Mouse (Mus musculus): Measurements from ENCODE around the gene Nf2. TPM values are rescaled to one million over a fixed set of nuclear protein-coding genes. Genes with fewer than 3 reads are reported as not detected.

Nf2 gene
- polyA plus RNA-seq, 1 experiment from 2014 or later = 72.1 TPM

DNA sequence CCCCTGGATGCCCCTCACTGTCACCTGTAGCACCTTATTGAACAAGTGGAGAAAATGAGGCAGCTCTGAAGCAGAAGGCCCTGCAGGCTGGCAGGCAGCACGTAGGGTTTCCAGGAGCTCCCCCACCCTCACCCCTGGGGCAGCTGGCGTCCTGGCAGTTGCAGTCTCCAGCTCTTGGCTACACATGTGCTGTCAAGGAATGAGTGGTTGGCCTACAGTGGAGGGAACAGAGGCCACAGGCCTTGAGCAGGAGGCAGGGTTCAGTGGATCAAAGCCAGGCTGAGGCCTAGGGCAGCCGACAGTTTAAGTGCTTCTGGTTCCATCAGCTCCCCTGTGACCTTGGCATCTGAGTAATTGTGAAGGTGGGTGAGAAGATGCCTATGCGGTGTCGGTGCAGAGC lies 118.4 kb downstream of the Nf2 start:
- Histone ChIP-seq H3K9me3 (no peaks in the 10 kb centered on the region), H3K4me2 (no peak overlapping the region), H3K9ac (no peak overlapping the region), H3K4me3 (replicated peaks) (no peak overlapping the region), H3K27me3 (peaks cover 14% of the 10 kb centered on the region; the same call in 1 of the 2 replicates), H3K36me3 (replicated peaks) (peaks cover 16% of the 10 kb centered on the region), H3K27ac (no peak overlapping the region), H3K4me1 (peaks cover 10% of the 10 kb centered on the region; the same call in 1 of the 2 replicates)
- ATAC-seq (ENCODE audit: low FRiP score) = no peak
- WGBS = 86% methylated on average over 5 of the region's 5 CpGs

DNA sequence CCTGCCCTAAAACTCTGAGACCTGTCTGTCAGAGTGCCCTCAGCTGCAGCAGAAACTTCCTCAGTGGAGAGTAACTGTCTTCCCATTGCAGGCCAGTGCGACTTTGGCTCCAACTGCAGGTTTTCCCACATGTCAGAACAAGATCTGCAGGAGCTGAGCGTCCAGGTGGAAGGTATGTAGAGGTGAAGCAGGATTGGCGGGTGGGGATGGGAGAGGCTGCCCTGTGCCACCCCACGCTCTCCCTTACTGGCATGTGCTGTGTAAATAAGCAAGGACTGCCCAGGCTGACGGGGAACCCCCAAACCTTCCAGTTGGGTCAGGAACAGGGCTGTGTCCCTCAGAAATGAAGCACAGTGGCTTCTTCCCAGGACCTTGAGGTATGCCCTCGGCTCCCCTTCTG lies 119.2 kb downstream of the Nf2 start:
- Histone ChIP-seq H3K27ac (no peak overlapping the region), H3K4me2 (no peak overlapping the region), H3K4me1 (peaks cover 2% of the 10 kb centered on the region; the same call in 1 of the 2 replicates), H3K9ac (no peak overlapping the region), H3K4me3 (replicated peaks) (no peak overlapping the region), H3K36me3 (replicated peaks) (peaks cover 23% of the 10 kb centered on the region), H3K9me3 (no peaks in the 10 kb centered on the region), H3K27me3 (peaks cover 7% of the 10 kb centered on the region; the same call in 1 of the 2 replicates)
- no peak for ATAC-seq (ENCODE audit: low FRiP score)
- whole genome bisulfite sequencing = 88% methylated on average over 6 of the region's 6 CpGs

DNA sequence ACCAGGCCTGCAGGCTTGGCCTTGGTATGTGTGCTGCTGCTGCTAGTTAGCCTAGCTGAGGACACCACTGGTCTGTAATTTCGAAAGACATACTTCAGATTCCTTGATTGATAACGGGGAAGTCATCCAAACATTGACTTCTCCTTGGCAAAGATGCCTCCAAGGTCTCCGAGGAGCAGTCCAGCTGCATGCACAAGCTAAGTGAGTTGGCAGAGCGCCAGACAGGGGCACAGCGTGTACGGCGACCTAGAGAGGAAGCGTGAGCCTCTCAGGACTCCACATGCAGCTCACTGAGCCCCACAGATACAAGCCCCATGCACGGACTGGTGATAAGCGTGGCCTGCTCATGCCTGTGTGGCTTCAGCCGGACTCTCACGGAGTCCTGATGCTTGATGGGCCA lies 119.7 kb downstream of the Nf2 start:
- Histone ChIP-seq H3K27me3 (0 out of 2 replicates have a peak, but pooled peaks cover 2% of the 10 kb centered on the region), H3K27ac (no peak overlapping the region), H3K4me3 (replicated peaks) (no peak overlapping the region), H3K4me2 (no peak overlapping the region), H3K36me3 (replicated peaks) (peaks cover 23% of the 10 kb centered on the region), H3K4me1 (no peaks in the 10 kb centered on the region), H3K9me3 (no peaks in the 10 kb centered on the region), H3K9ac (no peak overlapping the region)
- WGBS = 78% methylated on average over 12 of the region's 12 CpGs
- ATAC-seq (ENCODE audit: low FRiP score) = no peak

DNA sequence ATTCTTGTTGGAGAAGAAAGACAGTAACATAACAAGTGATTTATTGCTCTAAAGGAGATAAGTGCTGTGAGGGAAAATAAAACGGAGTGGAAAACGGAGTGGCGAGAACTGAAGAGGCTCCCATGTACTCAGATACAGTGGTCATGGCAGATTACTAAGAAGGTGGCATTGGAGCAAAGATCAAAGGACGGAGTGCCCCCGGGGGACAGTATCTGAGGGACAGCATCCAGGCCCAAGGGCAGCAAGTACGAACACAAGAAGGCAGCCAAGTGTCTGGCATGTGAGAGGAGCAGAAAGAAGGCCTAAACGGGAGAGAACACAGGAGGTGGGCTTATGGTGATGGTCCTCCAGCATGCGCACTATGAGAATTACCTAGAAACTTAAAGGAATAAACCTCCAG lies 127.6 kb downstream of the Nf2 start:
- no peak overlapping the region for H3K4me2 ChIP-seq
- no peaks in the 10 kb centered on the region for H3K9me3 ChIP-seq
- no peak overlapping the region for H3K9ac ChIP-seq
- H3K36me3 ChIP-seq (replicated peaks) = peaks cover 35% of the 10 kb centered on the region
- H3K4me3 ChIP-seq (replicated peaks) = no peak overlapping the region
- WGBS = 91% methylated on average over 8 of the region's 8 CpGs
- H3K27ac ChIP-seq = no peak overlapping the region
- ATAC-seq (ENCODE audit: low FRiP score) = no peak
- no peaks in the 10 kb centered on the region for H3K27me3 ChIP-seq
- H3K4me1 ChIP-seq = peaks cover 7% of the 10 kb centered on the region

DNA sequence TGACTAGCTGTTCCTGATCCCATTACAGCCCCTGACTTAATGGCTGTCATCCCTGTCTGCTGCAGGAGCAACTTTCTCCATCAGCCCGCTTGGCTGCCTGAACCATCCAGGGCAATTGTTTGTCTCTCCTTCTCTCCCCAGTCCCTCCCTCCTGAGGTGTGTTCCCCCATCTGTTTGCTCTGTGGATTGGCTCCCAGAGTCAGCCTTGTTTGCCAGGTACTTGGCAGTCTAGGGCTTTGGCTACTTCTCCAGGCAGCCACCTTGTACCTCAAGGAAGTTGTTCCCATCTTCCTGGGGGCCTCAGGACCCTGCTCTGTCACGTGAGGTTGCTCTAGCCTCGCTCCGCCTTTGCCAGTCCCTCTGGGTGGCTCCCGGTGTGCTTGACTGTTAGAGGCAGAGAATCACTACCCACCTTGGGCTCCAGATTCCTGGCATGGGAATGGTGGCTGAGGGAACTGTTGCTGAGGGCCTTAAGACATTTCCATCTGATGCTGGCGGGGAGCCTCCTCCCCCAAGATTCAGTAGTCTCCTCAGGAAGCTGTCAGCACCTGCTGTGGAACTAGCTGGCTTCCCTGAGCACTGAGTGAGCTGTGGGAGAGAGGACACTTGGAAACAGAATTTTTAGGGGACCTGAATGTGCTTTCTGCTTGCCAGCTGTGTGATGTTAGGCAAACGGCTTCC lies 128.3 kb downstream of the Nf2 start:
- H3K36me3 ChIP-seq (replicated peaks) = peaks cover 28% of the 10 kb centered on the region
- H3K4me1 ChIP-seq = peaks cover 7% of the 10 kb centered on the region
- no peaks in the 10 kb centered on the region for H3K9me3 ChIP-seq
- WGBS = 55% methylated on average over 7 of the region's 7 CpGs
- H3K27ac ChIP-seq = no peak overlapping the region
- H3K27me3 ChIP-seq = no peaks in the 10 kb centered on the region
- H3K4me2 ChIP-seq = no peak overlapping the region
- no peak overlapping the region for H3K9ac ChIP-seq
- no peak overlapping the region for H3K4me3 ChIP-seq (replicated peaks)
- no peak for ATAC-seq (ENCODE audit: low FRiP score)

DNA sequence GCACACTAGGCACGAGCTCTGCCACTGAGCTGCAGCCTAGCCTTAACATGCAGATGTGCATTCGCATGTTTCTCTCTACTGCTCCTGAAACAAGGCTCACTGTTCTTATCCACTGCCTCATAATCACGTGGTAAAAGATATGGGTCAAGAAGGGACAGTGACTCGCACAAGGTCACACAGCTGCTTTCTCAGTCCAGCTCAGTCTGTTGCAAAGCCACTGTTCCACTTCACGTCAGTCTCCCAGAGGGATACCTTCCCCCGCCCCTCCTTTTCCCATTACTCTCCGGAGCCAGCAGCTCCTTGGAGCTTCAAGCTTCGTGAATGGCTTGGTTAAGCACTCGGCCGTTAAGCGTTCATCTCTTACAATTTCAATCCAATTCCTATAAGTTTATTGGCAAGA lies 128.9 kb downstream of the Nf2 start:
- no peak for ATAC-seq (ENCODE audit: low FRiP score)
- H3K27ac ChIP-seq = no peak overlapping the region
- no peak overlapping the region for H3K4me3 ChIP-seq (replicated peaks)
- no peak overlapping the region for H3K4me2 ChIP-seq
- H3K9ac ChIP-seq = no peak overlapping the region
- H3K9me3 ChIP-seq = no peaks in the 10 kb centered on the region
- WGBS = 64% methylated on average over 11 of the region's 11 CpGs
- H3K36me3 ChIP-seq (replicated peaks) = peaks cover 22% of the 10 kb centered on the region
- H3K4me1 ChIP-seq = peaks cover 7% of the 10 kb centered on the region
- H3K27me3 ChIP-seq = no peaks in the 10 kb centered on the region

DNA sequence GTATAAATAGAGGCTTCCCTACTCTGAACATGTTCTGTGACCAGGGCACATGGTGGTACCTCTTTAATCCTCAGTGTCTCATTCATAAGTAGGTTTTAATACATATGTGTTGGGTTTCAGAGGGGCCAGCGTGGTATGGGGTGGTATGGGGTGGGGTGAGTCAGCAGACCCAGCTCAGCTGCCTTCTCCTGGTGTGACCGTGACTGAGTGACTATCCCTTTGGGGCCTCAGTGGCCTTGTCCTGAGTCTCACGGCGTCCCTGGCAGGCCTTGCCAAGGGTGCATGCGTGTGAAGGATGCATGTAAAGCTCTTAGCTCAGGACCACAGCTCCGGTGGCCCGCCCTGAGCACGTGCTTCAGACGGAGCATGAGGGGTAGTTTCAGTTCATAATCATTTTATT lies 129.4 kb downstream of the Nf2 start:
- peaks cover 20% of the 10 kb centered on the region for H3K36me3 ChIP-seq (replicated peaks)
- no peaks in the 10 kb centered on the region for H3K9me3 ChIP-seq
- ATAC-seq (ENCODE audit: low FRiP score) = no peak
- no peak overlapping the region for H3K4me2 ChIP-seq
- H3K4me3 ChIP-seq (replicated peaks) = no peak overlapping the region
- 90% methylated on average over 9 of the region's 9 CpGs for WGBS
- H3K27me3 ChIP-seq = no peaks in the 10 kb centered on the region
- peaks cover 7% of the 10 kb centered on the region for H3K4me1 ChIP-seq
- H3K27ac ChIP-seq = no peak overlapping the region
- no peak overlapping the region for H3K9ac ChIP-seq

DNA sequence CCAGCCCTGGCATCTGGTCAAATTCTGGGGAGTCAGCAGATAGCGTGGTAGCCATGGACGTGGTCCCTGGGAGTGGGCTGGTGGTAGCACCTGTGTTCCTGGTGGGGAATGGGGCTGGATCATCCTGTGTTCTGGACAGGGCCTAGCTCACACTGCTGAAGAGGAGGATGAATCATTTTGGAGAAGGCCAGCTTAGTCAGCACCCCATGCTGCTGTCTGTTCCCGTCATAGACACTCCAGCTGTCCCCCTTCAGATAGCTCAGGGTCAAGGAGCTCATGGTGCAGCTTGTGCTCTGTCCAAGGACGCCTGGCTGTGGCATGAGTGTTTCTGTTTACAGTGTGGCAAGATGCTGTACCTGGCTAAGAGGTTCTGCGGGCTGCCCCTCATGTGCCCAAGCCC lies 130.8 kb downstream of the Nf2 start:
- Histone ChIP-seq H3K4me1 (peaks cover 7% of the 10 kb centered on the region), H3K4me2 (no peak overlapping the region), H3K9ac (no peak overlapping the region), H3K27ac (no peak overlapping the region), H3K4me3 (replicated peaks) (no peak overlapping the region), H3K9me3 (no peaks in the 10 kb centered on the region), H3K27me3 (no peaks in the 10 kb centered on the region), H3K36me3 (replicated peaks) (peaks cover 11% of the 10 kb centered on the region)
- no peak for ATAC-seq (ENCODE audit: low FRiP score)
- 88% methylated on average over 5 of the region's 5 CpGs for WGBS

DNA sequence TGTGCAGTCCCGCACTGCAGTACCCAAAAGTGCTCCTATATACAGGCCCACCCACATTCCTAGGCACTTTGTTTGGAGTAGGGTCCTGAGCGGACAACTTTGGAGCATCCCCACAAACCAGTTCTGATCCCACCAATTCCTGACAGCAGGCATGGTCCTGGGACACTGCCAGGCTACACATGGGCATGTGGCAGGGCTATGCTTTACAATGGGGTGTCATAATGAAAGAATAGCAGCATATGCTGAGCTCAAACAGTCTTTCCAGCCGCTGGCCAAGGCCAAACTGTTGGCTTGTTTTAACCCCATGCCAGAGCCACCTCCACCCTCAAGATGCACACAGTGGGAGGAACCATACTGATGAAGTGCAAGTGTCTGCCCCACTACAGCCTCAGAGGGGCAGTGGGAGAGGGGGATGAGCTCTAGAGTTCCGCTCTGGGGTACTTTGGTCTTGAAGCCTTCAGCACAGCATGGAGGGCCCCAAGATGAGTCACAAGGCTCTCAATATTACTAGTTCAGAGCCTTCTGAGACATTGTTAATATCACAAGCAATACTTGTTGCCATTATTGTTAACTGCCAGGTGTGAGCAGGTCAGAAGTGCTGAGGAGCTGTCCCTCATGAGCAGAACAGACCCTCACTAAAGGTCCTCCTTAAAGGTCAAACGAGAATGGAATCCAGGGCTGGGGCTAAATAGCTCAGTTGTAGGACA lies 132.7 kb downstream of the Nf2 start:
- ATAC-seq (ENCODE audit: low FRiP score) = no peak
- H3K4me2 ChIP-seq = no peak overlapping the region
- H3K9ac ChIP-seq = no peak overlapping the region
- whole genome bisulfite sequencing = 91% methylated on average over 5 of the region's 5 CpGs
- H3K27me3 ChIP-seq = no peaks in the 10 kb centered on the region
- no peaks in the 10 kb centered on the region for H3K36me3 ChIP-seq (replicated peaks)
- no peak overlapping the region for H3K27ac ChIP-seq
- H3K4me1 ChIP-seq = peaks cover 7% of the 10 kb centered on the region
- H3K4me3 ChIP-seq (replicated peaks) = no peak overlapping the region
- no peaks in the 10 kb centered on the region for H3K9me3 ChIP-seq

Small RNA genes within 50 kb of the gene (microRNA-seq; reads per million reads assigned to microRNA genes)
- not detected for gene Mir6918

Other genes starting within 250 kb of the Nf2 start
- not detected in 2 replicates for gene Gm11032, start 229.5 kb downstream of the Nf2 start, polyA plus RNA-seq (2016; fragmentation: Nextera tagmentation; extraction: Ambion mirVana)
- gene Ascc2, start 211.8 kb downstream of the Nf2 start, polyA plus RNA-seq (2016; fragmentation: Nextera tagmentation; extraction: Ambion mirVana) = 32.6 TPM in 2 replicates
- gene Uqcr10, start 145.2 kb downstream of the Nf2 start, polyA plus RNA-seq (2016; fragmentation: Nextera tagmentation; extraction: Ambion mirVana) = 510 and 566 TPM in 2 replicates
- gene Zmat5, start 144.9 kb downstream of the Nf2 start, polyA plus RNA-seq (2016; fragmentation: Nextera tagmentation; extraction: Ambion mirVana) = 74.0 and 75.0 TPM in 2 replicates
- gene Cabp7, start 102.8 kb downstream of the Nf2 start, polyA plus RNA-seq (2016; fragmentation: Nextera tagmentation; extraction: Ambion mirVana) = 0.62 and 0.64 TPM in 2 replicates
- 95.5 and 99.9 TPM in 2 replicates for gene Nipsnap1, start 24.4 kb upstream of the Nf2 start, polyA plus RNA-seq (2016; fragmentation: Nextera tagmentation; extraction: Ambion mirVana)
- gene Thoc5, start 45.8 kb upstream of the Nf2 start, polyA plus RNA-seq (2016; fragmentation: Nextera tagmentation; extraction: Ambion mirVana) = 55.2 and 61.4 TPM in 2 replicates
- gene Nefh, start 98.5 kb upstream of the Nf2 start, polyA plus RNA-seq (2016; fragmentation: Nextera tagmentation; extraction: Ambion mirVana) = 0.36 and 0.47 TPM in 2 replicates
- 67.9 and 76.7 TPM in 2 replicates for gene Ap1b1, start 137.3 kb upstream of the Nf2 start, polyA plus RNA-seq (2016; fragmentation: Nextera tagmentation; extraction: Ambion mirVana)
- gene Rasl10a, start 208.6 kb upstream of the Nf2 start, polyA plus RNA-seq (2016; fragmentation: Nextera tagmentation; extraction: Ambion mirVana) = 0.18 and 0.59 TPM in 2 replicates
- gene Gas2l1, start 215.8 kb upstream of the Nf2 start, polyA plus RNA-seq (2016; fragmentation: Nextera tagmentation; extraction: Ambion mirVana) = 28.5 and 31.8 TPM in 2 replicates
- 27.5 and 27.6 TPM in 2 replicates for gene Rhbdd3, start 249.4 kb upstream of the Nf2 start, polyA plus RNA-seq (2016; fragmentation: Nextera tagmentation; extraction: Ambion mirVana)
- gene Ewsr1, start 249.7 kb upstream of the Nf2 start, polyA plus RNA-seq (2016; fragmentation: Nextera tagmentation; extraction: Ambion mirVana) = 915 and 936 TPM in 2 replicates

All from forebrain, embryonic 12.5 days (tissue).